Mouse (Mus musculus): ENCODE data around the gene Foxc2. TPM values are rescaled to one million over a fixed set of nuclear protein-coding genes. Genes with fewer than 3 reads are reported as not detected.

The Foxc2 gene
- polyA plus RNA-seq, 2 experiments, result 0.06 TPM

GRCm38 (mm10) chr8:121079201-121079600, 36.8 kb upstream of the Foxc2 start:
- TF ChIP-seq CTCF (IDR thresholded peaks at IDR 0.05; ENCODE audit: low read depth) (no peak), EP300 (IDR thresholded peaks at IDR 0.05; ENCODE audit: low read depth) (no peak)

GRCm38 (mm10) chr8:121079944-121080343, 36.0 kb upstream of the Foxc2 start:
- no peak overlapping the region for H3K27ac ChIP-seq
- 11% methylated on average over 12 of the region's 12 CpGs for WGBS (ENCODE audit: insufficient replicate concordance)
- H3K9me3 ChIP-seq (ENCODE audit: control insufficient read depth, low read length), result no peaks in the 10 kb centered on the region
- TF ChIP-seq EP300 (IDR thresholded peaks at IDR 0.05; ENCODE audit: low read depth) (no peak), CTCF (IDR thresholded peaks at IDR 0.05; ENCODE audit: low read depth) (no peak)
- no peak overlapping the region for H3K4me2 ChIP-seq (ENCODE audit: low read depth)
- DNase-seq (ENCODE audit: low read depth in 3 of 3, low spot score in 3 of 3), result no peak
- H3K27me3 ChIP-seq (ENCODE audit: control insufficient read depth, insufficient read depth, low read length), result peaks cover 99% of the 10 kb centered on the region
- no peak overlapping the region for H3K9ac ChIP-seq (replicated peaks)
- no peak overlapping the region for H3K4me3 ChIP-seq (ENCODE audit: insufficient read depth in 1 of 2, low read depth in 2 of 2, low read length in 2 of 2)
- H3K36me3 ChIP-seq (replicated peaks; ENCODE audit: control insufficient read depth, insufficient read depth, low read depth), result no peaks in the 10 kb centered on the region
- H3K4me1 ChIP-seq (replicated peaks; ENCODE audit: control insufficient read depth in 2 of 2, insufficient read depth in 2 of 2, low read length in 1 of 2), result no peaks in the 10 kb centered on the region
- ATAC-seq (ENCODE audit: insufficient read depth), result no peak

More at GRCm38 (mm10) chr8:121079201-121079600, 36.8 kb upstream of the Foxc2 start:
- Histone ChIP-seq H3K27ac (no peak overlapping the region), H3K4me3 (ENCODE audit: insufficient read depth in 1 of 2, low read depth in 2 of 2, low read length in 2 of 2) (no peak overlapping the region), H3K9ac (replicated peaks) (no peak overlapping the region), H3K36me3 (replicated peaks; ENCODE audit: control insufficient read depth, insufficient read depth, low read depth) (no peaks in the 10 kb centered on the region), H3K27me3 (ENCODE audit: control insufficient read depth, insufficient read depth, low read length) (peaks cover 99% of the 10 kb centered on the region), H3K9me3 (ENCODE audit: control insufficient read depth, low read length) (no peaks in the 10 kb centered on the region), H3K4me1 (replicated peaks; ENCODE audit: control insufficient read depth in 2 of 2, insufficient read depth in 2 of 2, low read length in 1 of 2) (no peaks in the 10 kb centered on the region), H3K4me2 (ENCODE audit: low read depth) (no peak overlapping the region)
- ATAC-seq (ENCODE audit: insufficient read depth), result no peak
- no peak for DNase-seq (ENCODE audit: low read depth in 3 of 3, low spot score in 3 of 3)
- 6% methylated on average over 7 of the region's 7 CpGs for WGBS (ENCODE audit: insufficient replicate concordance)

GRCm38 (mm10) chr8:121080361-121081090, 35.4 kb upstream of the Foxc2 start:
- Histone ChIP-seq H3K27ac (no peak overlapping the region), H3K4me3 (ENCODE audit: insufficient read depth in 1 of 2, low read depth in 2 of 2, low read length in 2 of 2) (no peak overlapping the region), H3K4me1 (replicated peaks; ENCODE audit: control insufficient read depth in 2 of 2, insufficient read depth in 2 of 2, low read length in 1 of 2) (no peaks in the 10 kb centered on the region), H3K9me3 (ENCODE audit: control insufficient read depth, low read length) (no peaks in the 10 kb centered on the region), H3K4me2 (ENCODE audit: low read depth) (no peak overlapping the region), H3K9ac (replicated peaks) (no peak overlapping the region), H3K36me3 (replicated peaks; ENCODE audit: control insufficient read depth, insufficient read depth, low read depth) (no peaks in the 10 kb centered on the region), H3K27me3 (ENCODE audit: control insufficient read depth, insufficient read depth, low read length) (peaks cover 99% of the 10 kb centered on the region)
- WGBS (ENCODE audit: insufficient replicate concordance), result 1% methylated on average over 49 of the region's 49 CpGs
- DNase-seq (ENCODE audit: low read depth in 3 of 3, low spot score in 3 of 3) (no peak), ATAC-seq (ENCODE audit: insufficient read depth) (no peak)
- TF ChIP-seq EP300 (IDR thresholded peaks at IDR 0.05; ENCODE audit: low read depth) (no peak), CTCF (IDR thresholded peaks at IDR 0.05; ENCODE audit: low read depth) (no peak)

- no peaks in the 10 kb centered on the region for H3K4me1 ChIP-seq (replicated peaks; ENCODE audit: control insufficient read depth in 2 of 2, insufficient read depth in 2 of 2, low read length in 1 of 2)
- H3K4me3 ChIP-seq (ENCODE audit: insufficient read depth in 1 of 2, low read depth in 2 of 2, low read length in 2 of 2), result no peak overlapping the region
- DNase-seq (ENCODE audit: low read depth in 3 of 3, low spot score in 3 of 3) (no peak), ATAC-seq (ENCODE audit: insufficient read depth) (no peak)
- no peak overlapping the region; the same call in 1 of the 2 replicates for H3K4me2 ChIP-seq (ENCODE audit: low read depth)
- no peak overlapping the region for H3K27ac ChIP-seq
- 6% methylated on average over 7 of the region's 7 CpGs for WGBS (ENCODE audit: insufficient replicate concordance)
- no peaks in the 10 kb centered on the region for H3K9me3 ChIP-seq (ENCODE audit: control insufficient read depth, low read length)
- H3K27me3 ChIP-seq (ENCODE audit: control insufficient read depth, insufficient read depth, low read length), result peaks cover 99% of the 10 kb centered on the region
- no peaks in the 10 kb centered on the region for H3K36me3 ChIP-seq (replicated peaks; ENCODE audit: control insufficient read depth, insufficient read depth, low read depth)
- no peak for TF ChIP-seq CTCF (IDR thresholded peaks at IDR 0.05; ENCODE audit: low read depth)
- no peak for TF ChIP-seq EP300 (IDR thresholded peaks at IDR 0.05; ENCODE audit: low read depth)
- no peak overlapping the region for H3K9ac ChIP-seq (replicated peaks)
Measured at GRCm38 (mm10) chr8:121081398-121081797, 34.6 kb upstream of the Foxc2 start.

- no peak for ATAC-seq (ENCODE audit: insufficient read depth)
- no peak for DNase-seq (ENCODE audit: low read depth in 3 of 3, low spot score in 3 of 3)
- WGBS (ENCODE audit: insufficient replicate concordance), result 2% methylated on average over 57 of the region's 57 CpGs
Measured at GRCm38 (mm10) chr8:121082218-121083092, 33.5 kb upstream of the Foxc2 start.

More at GRCm38 (mm10) chr8:121082218-121083092, 33.5 kb upstream of the Foxc2 start:
- no peak for TF ChIP-seq CTCF (IDR thresholded peaks at IDR 0.05; ENCODE audit: low read depth)
- TF ChIP-seq EP300 (IDR thresholded peaks at IDR 0.05; ENCODE audit: low read depth), result no peak
- Histone ChIP-seq H3K4me3 (ENCODE audit: insufficient read depth in 1 of 2, low read depth in 2 of 2, low read length in 2 of 2) (peak overlapping the region; percentile 1 to 34; a peak in 3 of 4 replicates), H3K9ac (replicated peaks) (no peak overlapping the region), H3K27ac (no peak overlapping the region), H3K4me1 (replicated peaks; ENCODE audit: control insufficient read depth in 2 of 2, insufficient read depth in 2 of 2, low read length in 1 of 2) (no peaks in the 10 kb centered on the region), H3K9me3 (ENCODE audit: control insufficient read depth, low read length) (no peaks in the 10 kb centered on the region), H3K4me2 (ENCODE audit: low read depth) (peak overlapping the region; percentile 51), H3K27me3 (ENCODE audit: control insufficient read depth, insufficient read depth, low read length) (peaks cover 99% of the 10 kb centered on the region), H3K36me3 (replicated peaks; ENCODE audit: control insufficient read depth, insufficient read depth, low read depth) (no peaks in the 10 kb centered on the region)
